Mouse (Mus musculus): ENCODE results near the gene Slc6a11. TPM values are rescaled to one million over a fixed set of nuclear protein-coding genes. Genes with fewer than 3 reads are reported as not detected.

Gene Slc6a11
- total RNA-seq, 2 experiments from 2014 or later = not detected

DNA sequence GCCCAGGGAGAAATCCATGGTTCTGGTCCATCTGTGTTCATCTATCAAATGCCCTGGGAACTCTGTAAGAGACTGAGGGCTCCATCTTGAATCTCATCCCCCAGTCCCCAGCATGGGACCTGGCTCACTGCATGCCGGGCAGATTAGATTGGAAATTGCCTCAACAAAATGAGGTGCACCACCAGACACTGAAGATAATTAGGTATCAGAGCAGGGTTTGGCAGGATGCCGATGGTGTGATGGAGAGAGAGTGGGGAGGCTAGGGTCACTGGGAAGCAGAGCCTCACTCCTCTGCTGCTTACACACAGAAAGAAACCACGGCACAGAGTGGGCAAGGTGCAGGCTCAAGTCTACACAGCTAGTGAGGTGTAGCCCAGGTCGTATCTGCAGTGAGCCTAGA, 164.0 kb downstream of the Slc6a11 start:
- ATAC-seq (replicated peaks; ENCODE audit: poor library complexity, severe bottlenecking) = no peak

DNA sequence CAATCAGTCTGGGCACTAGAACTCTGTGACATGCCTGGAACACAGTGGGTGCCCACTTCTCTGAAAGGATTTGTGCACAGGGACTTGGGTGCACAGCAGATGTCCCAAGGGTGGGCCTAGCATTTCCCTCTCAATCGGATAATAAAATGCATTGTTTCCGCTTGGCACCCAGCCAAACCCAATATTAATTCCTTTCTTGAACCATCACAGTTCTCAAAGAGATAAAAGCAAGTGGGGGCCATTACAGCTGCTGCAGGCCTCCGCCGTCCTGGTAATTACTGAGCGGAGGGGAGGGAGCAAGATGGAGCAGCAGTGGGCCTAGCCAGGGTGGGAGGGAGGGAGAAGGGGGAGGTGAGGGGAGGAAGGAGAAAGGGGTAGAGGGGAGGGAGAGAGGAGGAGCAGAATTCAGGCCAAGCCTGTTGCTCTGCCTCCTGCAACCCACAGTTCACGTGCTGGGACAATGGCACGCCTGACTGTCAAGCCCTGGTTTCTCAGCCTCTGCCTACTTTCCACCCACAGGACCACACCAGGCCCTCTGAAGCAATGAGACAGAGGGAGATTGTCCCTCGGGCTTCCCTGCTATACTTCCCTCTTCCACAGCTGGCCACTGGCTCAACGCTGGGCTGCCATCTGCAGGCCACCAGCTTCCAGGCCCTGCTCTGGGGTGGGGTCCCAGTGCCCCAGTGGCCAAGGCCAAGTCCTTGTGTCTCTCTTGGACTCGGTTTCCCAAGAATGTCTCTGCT, 166.4 kb downstream of the Slc6a11 start:
- no peak for ATAC-seq (replicated peaks; ENCODE audit: poor library complexity, severe bottlenecking)

Other genes starting within 250 kb of the Slc6a11 start
- 0.15 TPM in 1 of 2 replicates, not detected in the other for gene Atp2b2, start 88.6 kb upstream of the Slc6a11 start, total RNA-seq (2014; fragmentation: Nextera tagmentation)
- gene Atp2b2, start 88.6 kb upstream of the Slc6a11 start, total RNA-seq (2017) = not detected in 2 replicates
- gene Slc6a1, start 151.4 kb downstream of the Slc6a11 start, total RNA-seq (2014; fragmentation: Nextera tagmentation) = not detected in 2 replicates
- gene Slc6a1, start 151.4 kb downstream of the Slc6a11 start, total RNA-seq (2017) = not detected in 2 replicates